Mouse (Mus musculus) limb, embryonic 12.5 days (tissue): ENCODE measurements around the gene Pla2g2c. TPM values are rescaled to one million over a fixed set of nuclear protein-coding genes. Genes with fewer than 3 reads are reported as not detected.

Experiments
- ATAC-seq: fragments of 200-750 bp; cut with Nextera tagmentation; 2 replicates; pipeline ENCODE4 v1.8.0; 2017; ENCODE audit warnings: low read depth, moderate TSS enrichment; ENCODE audit not compliant: insufficient number of reproducible peaks, insufficient read depth, low FRiP score, low TSS enrichment
- H3K27ac ChIP-seq: fragments of 300-500 bp; sonication (generic); 2 replicates; pipeline ENCODE4 v1.5.1; 2016; ENCODE audit warnings: mild to moderate bottlenecking, moderate library complexity
- H3K27me3 ChIP-seq: fragments of 300-500 bp; sonication (generic); 2 replicates; pipeline ENCODE4 v1.6.1; 2016; ENCODE audit warnings: mild to moderate bottlenecking, moderate library complexity
- H3K36me3 ChIP-seq: fragments of 300-500 bp; sonication (generic); 2 replicates; pipeline ENCODE4 v1.6.1; 2016; ENCODE audit warnings: mild to moderate bottlenecking, moderate library complexity
- H3K4me1 ChIP-seq: fragments of 300-500 bp; sonication (generic); replicated peaks from 2 replicates; pipeline ENCODE4 v1.6.1; 2016
- H3K4me2 ChIP-seq: fragments of 300-500 bp; sonication (generic); 2 replicates; pipeline ENCODE4 v1.6.1; 2016; ENCODE audit warnings: mild to moderate bottlenecking, moderate library complexity
- H3K4me3 ChIP-seq: fragments of 300-500 bp; sonication (generic); replicated peaks from 2 replicates; pipeline ENCODE4 v1.5.1; 2016; ENCODE audit warnings: mild to moderate bottlenecking
- H3K9ac ChIP-seq: fragments of 300-500 bp; sonication (generic); replicated peaks from 2 replicates; pipeline ENCODE4 v1.6.1; 2016; ENCODE audit warnings: mild to moderate bottlenecking, moderate library complexity
- H3K9me3 ChIP-seq: fragments of 300-500 bp; sonication (generic); 2 replicates; pipeline ENCODE4 v1.6.1; 2016; ENCODE audit warnings: mild to moderate bottlenecking, moderate library complexity
- WGBS: fragments of 180-500 bp; shearing (Covaris S2); methylation state at CpG from one replicate; pipeline ENCODE4 v1.1.7; 2016; 5-methylcytosine and 5-hydroxymethylcytosine counted together
- polyA plus RNA-seq: library from polyadenylated mRNA; unstranded; fragments of >200 nt; fragmentation: Nextera tagmentation; extraction: Ambion mirVana; gene quantifications from 2 replicates; pipeline ENCODE4 v1.2.1, GENCODE M21; 2016

Pla2g2c gene
- polyA plus RNA-seq, 1 experiment from 2014 or later, result 0.92 TPM

- Histone ChIP-seq H3K36me3 (no peaks in the 10 kb centered on the region), H3K4me3 (no peak overlapping the region), H3K27ac (no peak overlapping the region), H3K4me1 (peaks cover 10% of the 10 kb centered on the region), H3K27me3 (peaks cover 8% of the 10 kb centered on the region; the same call in 1 of the 2 replicates), H3K9me3 (no peaks in the 10 kb centered on the region), H3K4me2 (no peak overlapping the region), H3K9ac (no peak overlapping the region)
- 80% methylated on average over 6 of the region's 6 CpGs for WGBS
- ATAC-seq, result no peak
These were observed 57.5 kb downstream of the Pla2g2c start for GRCm38 (mm10) chr4:138782098-138782497.

- no peaks in the 10 kb centered on the region for H3K9me3 ChIP-seq
- H3K4me2 ChIP-seq, result no peak overlapping the region
- H3K4me3 ChIP-seq, result no peak overlapping the region
- no peaks in the 10 kb centered on the region for H3K4me1 ChIP-seq
- no peak for ATAC-seq
- H3K36me3 ChIP-seq, result no peaks in the 10 kb centered on the region
- no peak overlapping the region for H3K27ac ChIP-seq
- H3K9ac ChIP-seq, result no peak overlapping the region
- peaks cover 5% of the 10 kb centered on the region; the same call in 1 of the 2 replicates for H3K27me3 ChIP-seq
- WGBS, result 64% methylated on average over 4 of the region's 4 CpGs
These were observed 61.1 kb downstream of the Pla2g2c start for GRCm38 (mm10) chr4:138785721-138786120.

GRCm38 (mm10) chr4:138786141-138786540, 61.5 kb downstream of the Pla2g2c start:
- Histone ChIP-seq H3K9me3 (no peaks in the 10 kb centered on the region), H3K27ac (no peak overlapping the region), H3K36me3 (no peaks in the 10 kb centered on the region), H3K4me2 (no peak overlapping the region), H3K4me1 (no peaks in the 10 kb centered on the region), H3K4me3 (no peak overlapping the region), H3K9ac (no peak overlapping the region), H3K27me3 (peaks cover 5% of the 10 kb centered on the region; the same call in 1 of the 2 replicates)
- no peak for ATAC-seq
- 66% methylated on average over 4 of the region's 4 CpGs for WGBS

- no peak overlapping the region for H3K9ac ChIP-seq
- no peak overlapping the region for H3K27ac ChIP-seq
- WGBS, result 71% methylated on average over 4 of the region's 4 CpGs
- no peaks in the 10 kb centered on the region for H3K9me3 ChIP-seq
- no peak overlapping the region for H3K4me2 ChIP-seq
- H3K36me3 ChIP-seq, result no peaks in the 10 kb centered on the region
- H3K4me1 ChIP-seq, result 0 out of 2 replicates have a peak, but pooled peaks cover 5% of the 10 kb centered on the region
- peaks cover 5% of the 10 kb centered on the region; the same call in 1 of the 2 replicates for H3K27me3 ChIP-seq
- H3K4me3 ChIP-seq, result no peak overlapping the region
- ATAC-seq, result no peak
These were observed 63.8 kb downstream of the Pla2g2c start for GRCm38 (mm10) chr4:138788381-138788780.

GRCm38 (mm10) chr4:138791452-138791851, 66.9 kb downstream of the Pla2g2c start:
- Histone ChIP-seq H3K27me3 (no peaks in the 10 kb centered on the region; the same call in 1 of the 2 replicates), H3K4me2 (no peak overlapping the region), H3K9ac (no peak overlapping the region), H3K4me1 (0 out of 2 replicates have a peak, but pooled peaks cover 5% of the 10 kb centered on the region), H3K4me3 (no peak overlapping the region), H3K9me3 (no peaks in the 10 kb centered on the region), H3K36me3 (no peaks in the 10 kb centered on the region), H3K27ac (no peak overlapping the region)
- no peak for ATAC-seq
- 65% methylated on average over 6 of the region's 6 CpGs for WGBS

- Histone ChIP-seq H3K27me3 (no peaks in the 10 kb centered on the region), H3K4me2 (no peak overlapping the region), H3K9ac (no peak overlapping the region), H3K4me1 (peaks cover 5% of the 10 kb centered on the region; the same call in 1 of the 2 replicates), H3K4me3 (no peak overlapping the region), H3K9me3 (no peaks in the 10 kb centered on the region), H3K27ac (peak overlapping the region; percentile 18; the same call in 1 of the 2 replicates), H3K36me3 (no peaks in the 10 kb centered on the region)
- WGBS, result 48% methylated on average over 9 of the region's 9 CpGs
- ATAC-seq, result no peak
These were observed 68.0 kb downstream of the Pla2g2c start for GRCm38 (mm10) chr4:138792599-138792998.

- H3K4me3 ChIP-seq, result no peak overlapping the region
- H3K27ac ChIP-seq, result peak overlapping the region; percentile 18; the same call in 1 of the 2 replicates
- H3K4me2 ChIP-seq, result no peak overlapping the region
- no peaks in the 10 kb centered on the region for H3K27me3 ChIP-seq
- no peak overlapping the region for H3K9ac ChIP-seq
- 65% methylated on average over 2 of the region's 2 CpGs for WGBS
- ATAC-seq, result no peak
- H3K9me3 ChIP-seq, result no peaks in the 10 kb centered on the region
- no peaks in the 10 kb centered on the region for H3K36me3 ChIP-seq
- peaks cover 5% of the 10 kb centered on the region; the same call in 1 of the 2 replicates for H3K4me1 ChIP-seq
These were observed 68.7 kb downstream of the Pla2g2c start for GRCm38 (mm10) chr4:138793276-138793675.

- Histone ChIP-seq H3K4me3 (no peak overlapping the region), H3K27me3 (no peaks in the 10 kb centered on the region), H3K4me2 (no peak overlapping the region), H3K27ac (no peak overlapping the region), H3K36me3 (no peaks in the 10 kb centered on the region), H3K4me1 (peaks cover 5% of the 10 kb centered on the region; the same call in 1 of the 2 replicates), H3K9me3 (no peaks in the 10 kb centered on the region), H3K9ac (no peak overlapping the region)
- WGBS, result 90% methylated on average over 6 of the region's 6 CpGs
- no peak for ATAC-seq
These were observed 69.8 kb downstream of the Pla2g2c start for GRCm38 (mm10) chr4:138794344-138794743.

Other genes with a start within 250 kb of the Pla2g2c start
- gene Vwa5b1, start 88.9 kb upstream of the Pla2g2c start, polyA plus RNA-seq, result 0.15 TPM in 1 of 2 replicates, not detected in the other
- gene Ubxn10, start 12.4 kb downstream of the Pla2g2c start, polyA plus RNA-seq, result 1.0 TPM in 2 replicates
- gene Pla2g2f, start 32.8 kb downstream of the Pla2g2c start, polyA plus RNA-seq, result 0.24 and 0.33 TPM in 2 replicates
- gene Pla2g2d, start 50.9 kb downstream of the Pla2g2c start, polyA plus RNA-seq, result not detected in 2 replicates
- not detected in 2 replicates for gene Pla2g5, start 138.7 kb downstream of the Pla2g2c start, polyA plus RNA-seq
- not detected in 2 replicates for gene Gm13030, start 149.2 kb downstream of the Pla2g2c start, polyA plus RNA-seq
- not detected in 2 replicates for gene Pla2g2e, start 153.2 kb downstream of the Pla2g2c start, polyA plus RNA-seq
- gene Otud3, start 189.2 kb downstream of the Pla2g2c start, polyA plus RNA-seq, result 3.2 and 4.4 TPM in 2 replicates
- not detected in 2 replicates for gene Rnf186, start 242.3 kb downstream of the Pla2g2c start, polyA plus RNA-seq
- 2.0 and 2.7 TPM in 2 replicates for gene Tmco4, start 248.1 kb downstream of the Pla2g2c start, polyA plus RNA-seq